Mouse (Mus musculus) c-Kit-positive CD71-positive TER-119-negative erythroid progenitor cells, embryonic 14.5 days (primary cell): ENCODE results near the gene Ptpn18.

Experiments used
- DNase-seq: peaks from one replicate; pipeline ENCODE4 v3.0.0-alpha.2; 2013; ENCODE audit warnings: low read depth

Gene Ptpn18

DNA sequence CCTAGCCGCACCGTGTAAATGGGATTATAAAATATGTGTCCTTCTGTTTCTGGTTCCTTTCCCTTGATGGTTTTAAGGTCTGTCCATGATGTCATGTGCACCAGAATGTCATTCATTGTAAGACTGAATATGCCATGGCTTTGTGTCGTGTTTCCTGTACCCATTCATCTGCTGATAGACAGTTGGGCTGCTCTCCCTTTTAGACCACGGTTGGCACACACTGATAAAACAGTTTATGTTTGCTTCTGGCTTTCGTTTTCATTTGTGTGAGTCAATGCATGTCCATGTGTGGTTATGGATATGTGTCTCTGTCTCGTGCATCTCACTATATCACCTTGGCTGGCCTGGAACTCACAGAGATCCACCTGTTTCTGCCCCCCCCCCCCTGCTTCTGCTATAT lies 5.9 kb downstream of the Ptpn18 start:
- DNase-seq: no peak

DNA sequence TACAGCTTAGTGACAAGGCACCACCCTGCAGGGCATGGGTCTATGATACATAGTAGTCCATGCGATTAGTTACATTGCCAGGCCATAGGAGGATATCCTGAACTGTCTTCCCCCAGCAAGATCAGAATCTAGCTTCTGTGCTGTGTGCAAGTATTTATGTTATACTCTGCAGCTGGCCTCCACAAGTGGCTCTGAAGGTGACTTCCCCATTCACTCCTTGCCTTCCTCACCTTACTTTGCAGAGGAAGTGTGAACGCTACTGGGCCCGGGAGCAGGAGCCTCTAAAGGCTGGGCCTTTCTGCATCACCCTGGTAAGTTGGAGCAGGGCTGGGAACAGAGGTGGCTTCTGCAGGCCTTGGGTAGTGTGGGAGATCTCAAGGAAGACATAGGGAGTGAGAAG lies 8.5 kb downstream of the Ptpn18 start:
- no peak for DNase-seq

DNA sequence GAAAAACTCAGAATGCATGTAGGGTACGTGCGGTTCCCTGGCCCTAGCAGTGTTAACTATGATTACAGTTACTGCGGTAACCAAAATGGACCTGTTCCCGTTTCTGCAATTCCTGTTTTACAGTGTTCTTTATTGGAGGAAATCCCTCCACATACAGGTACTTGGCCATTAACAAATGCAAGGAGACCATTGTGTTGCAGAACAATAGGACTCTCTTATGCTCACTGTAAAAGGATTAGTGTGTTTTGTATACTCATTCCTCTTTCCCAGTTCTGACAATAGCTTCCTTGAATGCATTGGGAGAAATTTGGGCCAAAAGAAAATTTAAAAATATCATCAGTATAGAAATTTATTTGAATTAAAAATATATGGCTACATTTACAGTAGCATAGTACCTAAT lies 8.9 kb downstream of the Ptpn18 start:
- DNase-seq: no peak

DNA sequence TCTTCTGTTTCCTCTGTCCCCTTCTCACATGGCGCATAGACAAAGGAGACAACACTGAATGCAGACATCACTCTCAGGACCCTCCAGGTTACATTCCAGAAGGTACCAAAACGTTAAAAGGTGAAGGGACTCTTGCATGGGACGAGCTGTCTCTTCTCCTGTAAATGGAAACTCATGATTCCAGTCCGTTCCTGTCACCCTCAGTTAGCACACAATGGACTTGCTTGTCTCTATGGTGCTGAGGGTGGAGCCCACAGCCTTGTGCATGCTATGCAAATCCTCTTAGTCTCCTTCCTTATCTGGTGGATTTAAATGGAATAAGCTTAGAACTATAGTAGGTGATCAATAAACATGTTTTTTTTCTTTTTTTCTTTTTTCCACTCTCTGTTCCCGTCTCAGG lies 10.2 kb downstream of the Ptpn18 start:
- DNase-seq: no peak

DNA sequence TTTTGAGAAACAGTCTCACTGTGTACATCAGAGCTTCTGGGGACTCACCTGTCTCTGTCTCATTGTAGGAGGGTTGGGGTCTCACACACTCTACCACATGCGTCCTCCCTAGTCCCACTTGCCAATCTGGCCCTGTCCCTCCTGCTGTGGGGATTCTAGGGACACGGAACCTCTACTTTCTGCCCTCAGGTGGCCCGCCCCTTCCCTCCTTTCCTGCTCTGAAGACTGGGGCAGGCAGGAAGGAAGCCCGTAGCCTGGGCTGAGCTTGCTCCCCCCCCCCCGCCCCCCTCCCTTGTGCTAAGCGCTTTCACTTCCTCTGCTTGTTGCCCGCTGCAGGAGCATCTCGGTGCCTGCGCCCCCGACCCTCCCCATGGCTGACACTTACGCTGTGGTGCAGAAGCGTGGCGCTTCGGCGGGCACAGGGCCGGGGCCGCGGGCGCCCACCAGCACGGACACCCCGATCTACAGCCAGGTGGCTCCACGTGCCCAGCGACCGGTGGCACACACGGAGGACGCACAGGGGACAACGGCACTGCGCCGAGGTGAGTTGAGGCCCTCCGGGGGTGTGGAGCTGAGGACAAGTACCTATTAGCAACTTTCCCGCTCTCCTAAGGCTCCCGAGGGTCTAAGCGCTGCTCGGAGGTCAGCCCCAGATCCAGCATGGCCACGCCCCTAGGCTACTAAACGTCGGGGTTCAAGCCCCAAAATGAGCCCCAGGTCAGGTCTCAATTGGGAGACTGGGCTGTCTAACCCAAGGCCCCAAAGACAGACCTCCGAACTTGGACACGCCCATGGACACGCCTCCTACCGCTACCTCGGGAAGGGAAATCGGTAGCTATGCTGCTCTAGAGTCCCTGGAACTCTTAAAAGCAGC lies 13.1 kb downstream of the Ptpn18 start:
- peak; percentile 51 for DNase-seq

DNA sequence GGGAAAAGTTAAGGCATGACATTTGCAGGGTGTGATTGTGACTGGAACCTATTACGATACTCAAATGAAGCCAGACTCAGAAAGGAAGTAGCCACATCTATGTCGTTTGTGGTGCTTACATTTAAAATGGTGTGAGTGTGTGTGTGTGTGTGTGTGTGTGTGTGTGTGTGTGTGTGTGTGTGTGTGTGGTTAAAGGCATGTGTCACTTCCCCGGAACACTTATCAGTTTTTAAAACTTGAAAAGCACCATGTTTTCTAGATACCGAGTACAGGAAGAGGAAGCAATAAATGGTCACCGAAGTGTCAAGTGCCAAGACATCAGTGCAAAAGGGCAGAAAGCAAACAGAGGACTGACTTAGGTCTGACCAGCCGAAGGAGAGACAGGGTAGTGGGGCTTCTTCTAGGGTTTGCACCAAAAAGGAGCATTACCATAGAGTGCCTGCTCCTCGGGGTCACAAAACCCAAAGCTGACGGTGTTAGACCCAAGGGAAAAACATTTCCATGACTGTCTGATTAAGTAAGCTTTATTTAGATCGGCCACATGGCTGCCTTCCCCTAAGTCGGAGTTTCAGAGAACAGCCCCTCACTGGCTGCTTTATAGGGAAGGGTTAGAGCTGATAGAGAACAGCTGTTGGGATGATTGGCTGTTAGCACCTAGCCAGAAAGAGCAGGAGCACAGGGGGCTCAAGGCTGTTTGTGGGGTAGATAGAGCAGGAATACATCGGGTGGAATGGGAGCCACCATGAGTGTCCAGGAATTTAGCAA lies 19.5 kb downstream of the Ptpn18 start:
- no peak for DNase-seq

DNA sequence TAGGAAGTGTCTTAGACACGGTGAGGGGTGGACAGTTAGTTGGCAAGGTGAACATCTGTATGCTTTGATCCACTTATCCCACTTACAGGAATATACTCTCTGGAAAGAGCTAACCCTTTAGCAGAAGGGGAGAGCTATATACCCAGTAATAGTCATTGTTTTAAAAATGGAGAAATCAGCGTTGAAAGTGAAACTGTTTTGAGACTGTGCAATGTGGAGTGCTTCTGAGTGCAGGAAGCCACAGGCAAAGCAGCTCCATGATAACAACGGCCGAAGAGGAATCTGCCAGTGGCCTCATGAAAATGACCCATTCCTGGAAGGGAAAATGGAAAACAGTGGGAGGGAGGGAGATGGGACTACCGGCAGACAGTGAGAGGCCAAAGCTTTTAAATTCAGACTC lies 21.2 kb downstream of the Ptpn18 start:
- no peak for DNase-seq

DNA sequence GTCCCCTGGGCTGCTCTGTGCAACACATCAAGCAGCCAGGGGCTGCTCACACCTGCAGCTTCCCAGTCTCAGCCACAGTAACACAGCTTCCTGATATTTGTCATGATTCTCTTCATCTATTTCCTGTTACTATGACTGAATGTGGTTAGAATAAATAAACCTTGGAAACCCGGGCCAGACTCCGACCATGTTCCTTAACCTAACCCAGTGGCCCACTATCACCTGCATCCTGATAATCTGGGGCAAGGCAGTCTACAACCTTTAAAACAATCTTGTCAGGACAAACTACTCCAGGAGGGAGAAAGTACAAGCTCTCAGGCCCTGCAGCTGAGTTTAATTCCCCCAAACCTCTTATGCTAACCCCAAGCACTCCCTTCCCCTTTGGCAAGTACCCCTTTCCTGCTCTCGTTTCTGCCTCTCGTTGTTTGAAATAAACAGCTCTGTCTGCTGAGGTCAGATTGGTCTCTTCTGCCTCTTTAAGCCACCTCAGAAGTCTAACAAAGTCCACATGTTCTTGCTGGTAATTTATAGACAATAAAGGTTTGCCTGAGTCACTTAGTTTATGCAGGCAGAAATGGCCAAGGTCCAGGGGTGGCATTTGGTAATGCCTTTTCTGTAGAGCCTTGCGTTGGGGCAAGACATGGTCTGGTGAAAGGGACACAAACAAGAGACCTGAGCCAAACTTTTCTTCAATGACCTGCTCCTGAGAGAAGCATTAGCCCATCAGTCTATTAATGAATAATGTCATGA lies 22.5 kb downstream of the Ptpn18 start:
- DNase-seq: no peak

DNA sequence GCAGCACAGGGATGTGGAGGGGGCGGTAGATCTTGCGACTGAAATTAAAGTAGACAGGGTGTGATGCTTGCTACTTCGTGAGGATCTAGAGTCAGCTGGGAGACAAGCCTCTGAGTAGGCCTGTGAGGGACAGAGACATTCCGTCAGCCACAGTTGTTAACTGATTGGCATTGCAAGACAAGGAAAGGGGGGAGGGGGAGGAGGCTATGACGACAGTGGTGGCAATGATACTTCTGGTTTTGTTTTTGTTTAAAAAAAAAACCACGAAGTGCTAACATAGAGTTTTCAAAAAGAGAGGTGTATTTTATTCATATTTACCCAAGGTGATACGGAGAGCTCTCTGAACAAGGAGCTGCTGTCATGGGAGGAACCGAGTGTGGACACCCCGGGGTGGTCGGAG lies 24.9 kb downstream of the Ptpn18 start:
- DNase-seq: no peak

DNA sequence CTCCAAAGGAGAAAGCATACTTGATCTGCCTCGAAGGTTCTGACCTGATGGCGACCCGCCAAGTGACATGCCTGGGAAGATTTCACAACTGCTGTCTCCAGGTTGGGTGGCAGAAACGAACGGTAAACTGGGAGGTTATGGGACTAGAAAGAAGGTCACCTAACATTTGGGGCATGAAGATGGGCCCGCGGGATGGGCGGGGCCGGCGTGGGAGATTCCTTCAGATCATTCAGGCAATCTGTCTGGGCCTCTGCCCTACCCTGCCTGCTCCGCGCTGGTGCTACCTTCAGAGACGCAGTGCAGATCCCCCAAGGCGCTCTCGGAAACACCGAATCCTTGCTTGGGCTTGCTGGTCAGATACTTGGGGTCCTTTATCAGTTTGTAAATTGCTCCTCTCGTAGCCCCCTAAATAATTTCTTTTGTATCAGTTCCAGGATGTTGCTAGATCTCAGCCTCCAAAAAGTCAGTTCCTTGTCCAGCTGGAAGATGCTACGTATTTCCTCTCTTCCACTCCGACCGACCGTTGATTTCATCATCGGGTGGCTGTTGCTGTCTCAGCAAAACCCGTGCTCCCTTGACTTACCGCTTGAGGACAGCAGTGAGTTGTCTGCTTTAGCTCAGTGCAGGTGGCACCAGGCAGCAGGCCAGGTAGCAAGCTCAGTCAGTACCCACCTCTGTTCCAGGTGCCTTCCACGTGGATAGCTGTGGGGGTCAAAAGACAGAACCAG lies 26.1 kb downstream of the Ptpn18 start:
- no peak for DNase-seq

DNA sequence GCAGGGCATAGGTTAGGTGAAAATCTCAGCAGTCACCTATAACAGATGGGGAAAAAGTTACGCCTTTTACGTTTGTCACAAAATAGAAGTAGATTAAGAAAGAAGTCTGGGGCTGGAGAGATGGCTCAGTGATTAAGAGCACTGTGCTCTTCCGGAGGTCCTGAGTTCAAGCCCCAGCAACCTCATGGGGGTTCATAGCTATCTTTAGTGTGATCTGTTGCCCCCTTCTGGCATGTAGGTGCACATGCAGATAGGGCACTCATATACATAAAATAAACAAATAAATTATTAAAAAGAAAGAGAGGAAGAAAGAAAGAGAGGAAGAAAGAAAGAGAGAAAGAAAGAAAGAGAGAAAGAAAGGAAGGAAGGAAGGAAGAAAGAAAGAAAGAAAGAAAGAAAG lies 27.8 kb downstream of the Ptpn18 start:
- DNase-seq: no peak

DNA sequence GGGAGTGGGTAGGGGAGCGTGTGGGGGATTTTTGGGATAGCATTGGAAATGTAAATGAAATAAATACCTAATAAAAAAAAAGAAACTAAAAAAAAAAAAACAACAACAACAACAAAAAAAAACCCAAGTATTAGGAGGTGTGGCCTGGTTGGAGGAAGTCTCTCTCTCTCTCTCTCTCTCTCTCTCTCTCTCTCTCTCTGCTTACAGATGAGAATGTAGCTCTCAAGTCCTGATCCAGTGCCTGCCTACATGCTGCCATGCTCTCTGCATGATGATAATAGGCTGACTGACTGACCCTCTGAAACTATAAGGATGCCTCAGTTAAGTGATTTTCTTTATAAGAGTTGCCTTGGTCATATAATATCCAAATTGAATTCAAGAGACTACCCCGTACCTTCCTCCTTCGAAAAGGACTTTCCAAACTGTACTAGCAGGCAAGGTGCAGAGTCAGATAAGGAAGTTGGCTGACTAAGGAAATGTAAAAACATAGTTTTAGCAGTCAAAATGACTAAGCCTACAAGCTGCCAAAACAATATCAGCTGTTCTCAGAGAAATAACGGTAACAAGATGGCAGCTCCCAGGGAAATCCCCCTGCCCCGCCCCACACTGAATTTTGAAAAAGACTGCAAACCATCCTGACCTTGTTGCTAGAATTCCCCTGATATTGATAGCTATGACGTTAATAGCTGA lies 30.4 kb downstream of the Ptpn18 start:
- DNase-seq: peak; percentile 31

DNA sequence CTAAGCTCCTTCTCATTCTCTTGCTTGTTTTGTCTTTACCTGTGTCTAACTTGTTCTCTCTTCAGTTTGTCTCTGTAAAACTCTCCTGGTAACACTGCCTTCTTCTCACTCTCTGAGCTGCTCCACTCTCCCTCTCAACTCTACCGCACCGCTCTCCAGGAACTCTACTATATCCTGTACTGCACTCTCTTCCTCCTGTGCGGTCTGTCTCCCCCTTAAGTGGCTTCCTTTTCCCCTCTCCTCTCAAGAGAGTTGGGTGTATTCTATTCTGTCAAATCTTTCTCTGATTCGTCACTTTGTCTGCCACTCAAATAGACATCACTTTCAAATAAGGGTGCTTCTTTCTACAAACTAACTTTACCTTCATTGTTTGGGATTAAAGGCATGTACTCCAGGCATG lies 31.9 kb downstream of the Ptpn18 start:
- no peak for DNase-seq

DNA sequence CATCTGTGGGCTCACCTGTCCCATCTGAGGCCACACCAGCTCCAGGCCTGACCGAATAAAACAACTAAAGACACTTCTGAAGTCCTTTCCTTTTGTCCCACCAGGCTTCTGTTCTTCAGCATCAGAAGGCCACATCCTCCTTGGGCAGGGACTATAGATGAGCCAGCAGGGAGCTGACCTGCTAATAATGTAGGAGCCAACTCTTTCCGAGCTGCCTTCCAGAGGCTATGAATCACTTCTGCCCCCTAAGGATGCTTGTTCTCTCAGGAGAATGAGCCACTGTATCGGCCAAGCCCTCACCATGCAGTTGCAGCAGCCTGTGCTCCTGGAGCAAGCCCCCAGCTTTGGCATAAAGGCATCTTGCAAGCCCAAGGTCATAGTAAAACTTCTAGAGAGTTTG lies 43.4 kb downstream of the Ptpn18 start:
- DNase-seq: no peak

DNA sequence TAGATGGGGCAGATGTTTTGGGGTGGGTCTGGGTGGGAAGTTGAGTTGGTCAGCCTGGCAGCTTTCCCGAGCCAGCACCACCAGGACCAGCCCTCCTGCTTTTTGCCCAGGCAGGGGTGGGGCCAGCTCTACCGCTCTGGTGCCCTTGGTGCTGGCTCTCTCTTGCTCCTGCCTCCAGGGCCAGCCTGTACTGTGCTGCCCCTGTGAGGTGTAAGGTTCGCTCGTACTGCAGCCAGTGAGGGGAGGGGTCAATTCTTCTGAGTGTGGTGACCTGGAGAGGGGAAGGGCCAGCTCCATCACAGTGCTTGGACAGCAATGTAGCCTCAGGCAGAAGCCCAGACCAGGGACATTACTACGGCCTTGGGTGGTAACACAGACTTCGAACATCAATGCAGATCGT lies 45.7 kb downstream of the Ptpn18 start:
- no peak for DNase-seq

DNA sequence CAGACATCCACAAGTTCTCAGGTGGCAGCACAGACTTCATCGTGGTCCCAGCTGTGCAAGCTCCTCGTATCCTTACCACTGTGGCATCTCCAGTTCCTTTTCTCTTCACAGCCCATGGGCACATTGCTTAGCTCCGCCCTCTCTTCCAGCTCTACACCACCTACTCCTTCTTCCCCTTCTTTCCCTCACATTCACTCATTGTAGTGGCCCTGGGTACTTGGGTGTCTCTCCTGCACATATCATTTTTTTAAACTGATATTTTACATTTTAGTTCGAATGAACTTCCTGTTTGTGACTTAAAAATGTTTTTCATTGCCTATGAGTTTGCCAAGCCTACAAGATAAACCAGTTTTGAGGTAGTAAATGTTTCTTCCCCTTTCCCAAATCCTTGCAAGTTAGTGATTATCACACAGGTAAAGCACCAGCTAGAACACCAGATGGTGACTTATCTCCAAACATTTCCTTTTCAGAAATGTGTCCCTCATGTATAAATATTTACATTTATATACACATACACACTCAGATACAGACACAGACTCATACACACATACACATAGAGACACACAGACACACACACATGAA lies 46.5 kb downstream of the Ptpn18 start:
- no peak for DNase-seq

DNA sequence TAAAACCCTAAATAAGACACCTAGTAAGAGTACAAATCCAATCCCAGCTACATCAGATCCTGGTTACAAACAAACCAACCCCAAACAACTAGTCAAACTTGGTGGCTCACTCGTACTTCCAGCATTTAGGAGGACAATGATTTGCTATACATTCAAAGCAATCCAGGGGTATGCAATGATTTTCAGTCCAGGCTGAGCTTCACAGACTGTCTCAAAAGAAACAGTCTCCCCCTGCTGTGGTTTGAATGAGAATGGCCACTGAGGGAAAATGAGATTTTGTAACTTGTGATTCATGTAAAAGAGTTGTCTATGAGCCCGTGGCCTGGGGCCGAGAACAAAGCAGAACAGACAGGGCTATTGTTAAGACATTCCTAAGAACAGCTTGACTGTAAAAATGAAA lies 48.4 kb downstream of the Ptpn18 start:
- no peak for DNase-seq

DNA sequence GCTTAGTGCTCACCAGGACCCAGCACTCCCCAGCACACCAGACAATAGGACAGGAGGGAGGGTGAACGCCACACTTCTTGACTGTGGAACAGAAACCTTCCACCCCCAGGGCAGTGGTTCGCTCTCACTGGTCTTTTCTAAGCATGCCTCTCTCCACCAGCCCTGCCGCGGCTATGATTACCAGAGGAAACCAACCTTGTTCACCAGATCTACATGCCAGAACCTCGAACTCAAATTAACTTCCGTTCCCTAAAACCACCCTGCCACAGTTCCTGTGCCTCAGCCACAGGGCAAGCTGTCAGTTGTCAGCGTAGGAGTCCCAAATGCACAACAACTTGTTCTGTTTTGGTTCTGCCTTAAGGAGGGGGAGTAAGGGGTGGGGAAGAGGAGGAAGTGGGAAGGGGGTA lies 51.0 kb downstream of the Ptpn18 start:
- DNase-seq: no peak

DNA sequence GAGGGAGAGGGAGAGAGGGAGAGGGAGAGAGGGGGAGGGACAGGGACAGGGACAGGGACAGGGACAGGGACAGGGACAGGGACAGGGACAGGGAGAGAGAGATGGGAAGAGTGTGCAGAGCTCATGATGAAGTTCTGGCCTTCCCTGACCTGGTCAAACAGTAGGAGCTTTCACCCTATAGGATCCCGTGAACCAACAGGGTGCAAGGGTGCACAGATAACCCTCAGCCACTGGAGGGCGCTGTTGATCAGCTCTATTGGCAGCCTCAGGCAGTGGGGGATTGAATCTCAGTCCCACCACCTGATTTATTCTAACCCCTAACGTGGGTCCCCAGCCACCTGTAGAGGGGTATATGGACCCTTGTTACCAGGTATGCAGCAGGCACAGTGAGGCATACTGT lies 51.5 kb downstream of the Ptpn18 start:
- no peak for DNase-seq

DNA sequence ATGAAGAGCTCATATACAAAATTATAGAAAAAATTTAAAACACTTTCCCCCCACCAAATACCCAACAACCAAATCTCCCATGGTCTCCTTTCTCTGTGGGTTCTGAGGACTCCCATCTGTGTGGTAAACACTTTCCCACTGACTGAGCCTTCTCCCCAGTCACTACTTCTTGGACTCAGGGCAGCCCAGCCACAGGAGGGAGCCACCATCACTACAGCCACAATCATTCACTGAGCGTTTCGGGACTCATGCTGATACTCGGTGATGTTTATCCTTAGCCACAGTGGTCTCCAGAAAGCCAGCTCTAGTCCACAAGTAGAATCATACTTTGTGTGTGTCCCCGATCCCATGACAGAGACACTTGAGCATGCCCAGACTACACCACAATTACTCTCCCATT lies 53.5 kb downstream of the Ptpn18 start:
- DNase-seq: no peak

DNA sequence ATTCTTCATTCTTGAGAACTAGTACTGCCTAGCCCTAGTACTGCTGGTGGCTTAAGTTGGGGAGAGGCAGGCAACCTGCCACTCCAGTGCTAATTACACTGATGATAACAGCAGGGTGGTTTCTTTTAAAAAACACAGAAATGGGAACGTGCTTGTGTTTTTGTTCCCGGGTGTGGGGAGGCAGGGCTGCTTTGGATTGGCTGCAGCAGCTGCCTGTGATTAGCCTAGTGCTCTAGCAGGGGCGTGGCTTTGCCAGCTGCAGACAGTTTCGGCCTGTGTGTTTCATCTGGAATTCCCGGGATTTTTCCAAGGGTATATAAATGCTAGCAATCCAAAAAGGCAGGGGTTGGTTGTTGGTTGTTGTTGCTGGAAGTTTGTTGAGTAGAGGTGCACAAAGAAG lies 57.0 kb downstream of the Ptpn18 start:
- DNase-seq: no peak
